Mouse (Mus musculus) midbrain, embryonic 13.5 days (tissue): Measurements from ENCODE around the gene Znrf1. TPM values are rescaled to one million over a fixed set of nuclear protein-coding genes. Genes with fewer than 3 reads are reported as not detected.
A peak's percentile ranks its signal among the peaks of the same experiment; 100 is the strongest.
"Not testable (repeated sequence)": the region's sequence is repeated elsewhere in the genome, so short reads cannot be mapped to it uniquely, and the experiment has no call there.

Experiments used
- ATAC-seq: fragments of 200-750 bp; cut with Nextera tagmentation; 2 replicates; pipeline ENCODE4 v1.8.0; 2017; ENCODE audit warnings: mild to moderate bottlenecking, moderate TSS enrichment, moderate library complexity
- H3K27ac ChIP-seq: fragments of 300-500 bp; sonication (generic); 2 replicates; pipeline ENCODE4 v1.5.1; 2015; ENCODE audit warnings: inconsistent platforms, mild to moderate bottlenecking, moderate library complexity
- H3K27me3 ChIP-seq: fragments of 300-500 bp; sonication (generic); 2 replicates; pipeline ENCODE4 v1.6.1; 2015; ENCODE audit warnings: mild to moderate bottlenecking, inconsistent platforms
- H3K36me3 ChIP-seq: fragments of 300-500 bp; sonication (generic); 2 replicates; pipeline ENCODE4 v1.6.1; 2015; ENCODE audit warnings: mild to moderate bottlenecking, inconsistent platforms
- H3K4me1 ChIP-seq: fragments of 300-500 bp; sonication (generic); replicated peaks from 2 replicates; pipeline ENCODE4 v1.6.1; 2015; ENCODE audit warnings: inconsistent platforms
- H3K4me2 ChIP-seq: fragments of 300-500 bp; sonication (generic); replicated peaks from 2 replicates; pipeline ENCODE4 v1.6.1; 2015; ENCODE audit warnings: moderate library complexity, mild to moderate bottlenecking, inconsistent platforms
- H3K4me3 ChIP-seq: fragments of 300-500 bp; sonication (generic); replicated peaks from 2 replicates; pipeline ENCODE4 v1.5.1; 2015; ENCODE audit warnings: mild to moderate bottlenecking, inconsistent platforms
- H3K9ac ChIP-seq: fragments of 300-500 bp; sonication (generic); replicated peaks from 2 replicates; pipeline ENCODE4 v1.6.1; 2015; ENCODE audit warnings: mild to moderate bottlenecking, inconsistent platforms
- H3K9me3 ChIP-seq: fragments of 300-500 bp; sonication (generic); 2 replicates; pipeline ENCODE4 v1.6.1; 2016; ENCODE audit warnings: mild to moderate bottlenecking, inconsistent platforms
- WGBS: fragments of 180-500 bp; shearing (Covaris S2); methylation state at CpG from one replicate; pipeline ENCODE4 v1.1.7; 2015; 5-methylcytosine and 5-hydroxymethylcytosine counted together
- polyA plus RNA-seq: library from polyadenylated mRNA; unstranded; fragments of >200 nt; fragmentation: Nextera tagmentation; extraction: Ambion mirVana; gene quantifications from 2 replicates; pipeline ENCODE4 v1.2.1, GENCODE M21; 2015

The Znrf1 gene
- polyA plus RNA-seq = 62.4 and 80.7 TPM in 2 replicates

DNA sequence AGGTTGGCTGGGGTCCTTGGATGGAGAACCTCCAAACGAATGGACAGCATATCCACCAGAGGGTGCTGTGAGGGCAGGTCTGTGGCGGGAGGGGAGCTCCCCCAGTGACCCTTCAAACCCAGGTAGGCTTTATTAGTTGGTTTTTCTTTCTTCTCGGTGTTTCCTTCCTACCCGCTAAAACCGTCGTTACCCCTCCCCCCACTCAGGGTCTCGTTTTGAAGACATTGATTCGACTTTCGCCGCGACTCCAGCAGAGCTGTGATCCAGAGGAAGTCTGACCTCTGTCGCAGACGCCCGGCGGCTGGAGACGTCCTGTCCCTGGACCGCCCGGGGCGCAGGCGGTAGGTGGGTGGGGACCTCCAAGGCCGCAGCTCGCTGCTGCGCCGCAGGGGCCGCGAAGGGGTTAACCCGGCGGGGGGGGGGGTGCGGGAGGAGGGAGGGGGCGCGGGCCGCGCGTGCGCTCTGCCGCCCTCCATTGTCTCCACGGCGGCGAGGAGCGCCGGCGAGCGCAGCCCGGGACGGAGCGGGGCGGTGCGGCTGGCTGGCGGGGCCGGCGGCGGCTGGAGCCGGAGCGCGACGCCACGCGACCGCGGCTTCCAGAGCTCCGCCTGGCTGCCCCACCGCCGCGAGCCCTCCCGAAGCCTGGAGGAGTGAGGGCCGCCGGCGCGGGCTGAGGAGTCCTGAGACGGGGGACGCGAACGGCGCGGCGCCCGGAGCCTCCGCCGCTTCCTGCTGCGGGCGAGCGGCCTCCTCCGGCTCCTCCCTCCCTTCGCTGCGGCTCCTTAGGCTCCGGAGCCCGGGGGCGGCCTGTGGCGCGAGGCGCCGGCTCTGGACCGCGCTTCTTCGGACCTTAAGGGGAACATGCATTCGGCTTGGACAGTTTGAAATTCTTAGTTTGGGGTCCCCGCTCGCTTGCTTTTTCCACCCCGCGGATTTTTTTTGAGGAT is at the start of gene Znrf1:
TSS of gene Znrf1 (plus strand) at position 67 of the 947 bp plus-strand sequence.
- Histone ChIP-seq H3K27ac (peak within 1 kb of the TSS; percentile 98), H3K4me1 (peaks cover 44% of the 10 kb centered on the region), H3K4me3 (peak within 1 kb of the TSS; percentile 99), H3K9me3 (no peaks in the 10 kb centered on the region), H3K27me3 (no peaks in the 10 kb centered on the region), H3K9ac (peak within 1 kb of the TSS; percentile 99), H3K36me3 (no peaks in the 10 kb centered on the region), H3K4me2 (peak within 1 kb of the TSS; percentile 99)
- WGBS = under 1% methylated on average over 34 of the region's 100 CpGs
- peak; percentile 92 for ATAC-seq

DNA sequence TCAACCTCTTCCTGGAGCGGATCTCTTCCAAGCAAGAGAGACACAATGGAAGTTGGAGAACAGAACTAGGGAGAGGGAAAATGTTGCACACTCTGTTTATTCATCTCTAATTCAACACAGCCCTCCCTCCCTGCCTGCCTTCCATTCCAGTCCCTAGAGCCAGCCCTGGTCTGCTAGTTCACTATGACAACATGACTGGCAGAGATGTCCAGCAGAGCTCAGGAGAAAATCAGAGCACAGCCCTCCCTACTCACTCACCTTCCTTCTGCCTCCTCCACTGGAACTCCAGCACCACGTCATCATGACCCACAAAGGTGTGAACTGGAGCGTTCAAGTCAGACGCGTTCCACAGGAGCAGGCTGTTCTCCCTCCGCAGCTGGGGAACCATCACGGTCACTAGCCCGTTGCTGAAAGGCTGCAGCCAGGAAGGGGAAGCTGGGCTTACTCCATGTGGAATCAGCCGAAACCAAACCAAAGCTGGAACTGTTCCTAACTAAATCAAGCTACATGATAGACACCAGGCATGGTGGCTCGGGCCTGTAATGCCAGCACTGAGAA is 45.8 kb upstream of the Znrf1 start:
- 83% methylated on average over 10 of the region's 10 CpGs for WGBS
- Histone ChIP-seq H3K36me3 (peaks cover 29% of the 10 kb centered on the region), H3K4me2 (no peak overlapping the region), H3K27ac (peak overlapping the region; percentile 19; the same call in 1 of the 2 replicates), H3K9ac (no peak overlapping the region), H3K9me3 (no peaks in the 10 kb centered on the region), H3K4me3 (no peak overlapping the region), H3K4me1 (no peaks in the 10 kb centered on the region), H3K27me3 (no peaks in the 10 kb centered on the region)
- no peak for ATAC-seq

DNA sequence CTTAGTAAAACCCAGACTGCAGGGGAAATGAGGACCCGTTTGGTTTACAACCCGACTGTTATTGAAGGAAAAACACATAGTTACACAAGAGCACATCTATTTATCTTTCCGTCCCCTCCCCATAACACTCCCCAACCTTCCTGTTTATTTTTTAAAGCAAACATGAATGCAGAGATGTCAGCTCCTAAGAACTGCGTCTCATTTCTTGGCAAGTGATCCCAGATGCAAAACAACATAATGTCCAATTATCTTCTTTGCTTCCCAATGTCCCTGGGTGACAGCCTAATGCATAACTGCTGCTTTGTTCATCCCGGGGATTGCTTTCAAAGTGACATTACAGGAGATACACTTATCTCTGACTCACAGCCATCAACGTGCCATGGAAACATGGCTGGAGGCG is 44.7 kb upstream of the Znrf1 start:
- H3K4me2 ChIP-seq = no peak overlapping the region
- H3K4me3 ChIP-seq = no peak overlapping the region
- no peaks in the 10 kb centered on the region for H3K27me3 ChIP-seq
- peak overlapping the region; percentile 37; the same call in 1 of the 2 replicates for H3K27ac ChIP-seq
- ATAC-seq = no peak
- H3K9ac ChIP-seq = no peak overlapping the region
- no peaks in the 10 kb centered on the region for H3K4me1 ChIP-seq
- WGBS = 80% methylated on average over 7 of the region's 7 CpGs
- peaks cover 30% of the 10 kb centered on the region for H3K36me3 ChIP-seq
- no peaks in the 10 kb centered on the region for H3K9me3 ChIP-seq

- H3K4me3 ChIP-seq = no peak overlapping the region
- H3K9ac ChIP-seq = no peak overlapping the region
- peaks cover 33% of the 10 kb centered on the region for H3K36me3 ChIP-seq
- no peak for ATAC-seq
- H3K4me2 ChIP-seq = no peak overlapping the region
- H3K27me3 ChIP-seq = no peaks in the 10 kb centered on the region
- no peaks in the 10 kb centered on the region for H3K9me3 ChIP-seq
- no peak overlapping the region for H3K27ac ChIP-seq
- no peaks in the 10 kb centered on the region for H3K4me1 ChIP-seq
- 90% methylated on average over 9 of the region's 9 CpGs for WGBS
Observed at GRCm38 (mm10) chr8:111492508-111492907, 43.4 kb upstream of the Znrf1 start.

DNA sequence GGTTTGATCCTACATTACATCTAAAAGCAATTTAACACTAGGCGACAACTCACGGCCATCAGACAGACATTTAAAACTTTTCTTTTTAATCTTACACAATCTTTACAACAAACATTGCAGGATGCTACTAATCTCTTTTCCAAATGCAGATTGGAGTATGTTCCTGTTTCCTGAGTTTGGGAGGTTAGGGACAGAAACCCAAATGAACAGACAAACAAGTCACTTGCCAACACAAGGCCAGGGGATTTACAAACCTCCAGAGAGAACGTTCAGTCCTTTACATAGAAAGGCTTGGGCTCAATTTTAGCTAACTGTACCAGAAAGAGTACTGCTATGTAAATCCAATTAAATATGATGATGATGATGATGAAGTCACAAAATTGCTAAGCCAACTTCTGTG is 42.7 kb upstream of the Znrf1 start:
- Histone ChIP-seq H3K27ac (no peak overlapping the region), H3K36me3 (peaks cover 36% of the 10 kb centered on the region), H3K9ac (no peak overlapping the region), H3K4me2 (no peak overlapping the region), H3K9me3 (no peaks in the 10 kb centered on the region), H3K4me1 (no peaks in the 10 kb centered on the region), H3K4me3 (no peak overlapping the region), H3K27me3 (no peaks in the 10 kb centered on the region)
- 93% methylated on average over 3 of the region's 3 CpGs for WGBS
- ATAC-seq = no peak

GRCm38 (mm10) chr8:111496326-111496725 is 39.6 kb upstream of the Znrf1 start:
- no peak for ATAC-seq
- H3K36me3 ChIP-seq = peaks cover 55% of the 10 kb centered on the region
- H3K27ac ChIP-seq = no peak overlapping the region
- no peaks in the 10 kb centered on the region for H3K4me1 ChIP-seq
- H3K4me3 ChIP-seq = no peak overlapping the region
- no peak overlapping the region for H3K9ac ChIP-seq
- H3K4me2 ChIP-seq = no peak overlapping the region
- no peaks in the 10 kb centered on the region for H3K9me3 ChIP-seq
- WGBS = 86% methylated on average over 7 of the region's 7 CpGs
- no peaks in the 10 kb centered on the region for H3K27me3 ChIP-seq

DNA sequence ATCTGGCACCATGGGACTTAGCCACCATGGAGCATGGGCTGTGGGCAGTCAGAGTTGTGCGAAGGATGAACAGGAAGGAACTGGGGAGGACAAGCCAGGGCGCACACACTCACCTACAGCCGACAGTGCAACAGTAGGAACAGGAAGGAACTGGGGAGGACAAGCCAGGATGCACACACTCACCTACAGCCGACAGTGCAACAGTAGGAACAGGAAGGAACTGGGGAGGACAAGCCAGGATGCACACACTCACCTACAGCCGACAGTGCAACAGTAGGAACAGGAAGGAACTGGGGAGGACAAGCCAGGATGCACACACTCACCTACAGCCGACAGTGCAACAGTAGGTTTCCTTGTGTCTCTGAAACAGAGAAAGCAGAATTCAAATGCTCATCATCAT is 37.6 kb upstream of the Znrf1 start:
- not testable (repeated sequence) for ATAC-seq, H3K4me3 ChIP-seq, H3K4me1 ChIP-seq, H3K27me3 ChIP-seq, H3K9me3 ChIP-seq, H3K27ac ChIP-seq, H3K9ac ChIP-seq, H3K4me2 ChIP-seq
- WGBS = 93% methylated on average over 6 of the region's 6 CpGs
- peaks cover 59% of the 10 kb centered on the region for H3K36me3 ChIP-seq

DNA sequence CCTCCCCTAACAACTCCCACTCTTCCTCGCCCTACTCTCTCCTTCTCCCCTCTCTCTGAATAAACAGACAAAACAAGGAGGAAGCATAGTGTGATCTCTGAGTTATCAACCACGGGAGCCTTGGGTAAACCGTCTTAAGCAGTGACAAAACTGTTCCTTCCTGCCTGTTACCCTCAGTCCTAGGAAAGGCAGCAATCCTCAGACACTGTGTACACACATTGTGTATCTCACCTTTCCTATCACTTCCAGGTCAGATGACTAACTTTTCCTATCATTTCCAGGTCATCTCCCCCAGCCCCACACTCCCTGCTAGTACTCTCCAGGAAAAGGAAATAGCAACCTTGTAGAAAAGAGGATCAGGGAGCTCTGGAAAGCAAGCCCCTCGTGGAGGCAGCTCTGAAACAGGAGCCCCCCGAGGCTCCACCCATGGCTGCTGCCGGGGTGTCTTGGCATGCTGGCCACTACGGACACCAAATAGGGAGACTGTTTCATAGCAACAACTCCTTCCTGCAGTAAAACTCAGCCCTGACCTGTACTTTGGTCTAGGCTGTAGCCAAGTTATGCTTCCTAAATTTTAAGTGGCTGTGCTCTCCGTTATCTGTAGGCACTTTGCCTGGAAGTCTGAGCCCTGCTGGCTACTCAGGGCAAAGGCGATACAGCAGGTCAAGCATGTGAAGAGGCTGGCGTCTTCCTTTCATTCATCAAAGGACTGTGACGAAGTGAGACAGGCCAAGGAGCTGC is 34.0 kb upstream of the Znrf1 start:
- 73% methylated on average over 11 of the region's 11 CpGs for WGBS

DNA sequence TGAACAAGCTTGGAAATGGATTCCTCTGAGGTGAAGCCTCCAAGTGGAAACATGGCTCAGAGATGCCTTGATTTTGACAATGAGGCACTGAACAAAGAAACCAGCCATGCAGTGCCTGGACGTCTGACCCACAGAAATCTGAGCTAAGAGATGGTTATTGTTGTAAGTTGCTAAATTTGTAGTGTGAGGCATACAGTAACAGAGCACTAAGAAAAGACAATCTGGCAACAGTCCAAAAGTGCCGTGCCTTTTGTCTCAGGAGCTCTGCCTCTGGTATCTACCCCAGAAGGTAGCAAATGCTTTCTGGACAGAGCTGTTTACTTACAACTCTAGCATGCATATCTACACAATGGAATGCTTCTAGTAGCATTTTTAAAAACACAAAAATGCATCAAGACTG is 27.3 kb upstream of the Znrf1 start:
- ATAC-seq = no peak
- Histone ChIP-seq H3K9me3 (no peaks in the 10 kb centered on the region), H3K27ac (no peak overlapping the region)

More for the DNA sequence above, 34.0 kb upstream of the Znrf1 start:
- Histone ChIP-seq H3K4me1 (no peaks in the 10 kb centered on the region), H3K27me3 (no peaks in the 10 kb centered on the region), H3K4me2 (no peak overlapping the region), H3K36me3 (peaks cover 44% of the 10 kb centered on the region), H3K27ac (no peak overlapping the region), H3K4me3 (no peak overlapping the region), H3K9ac (no peak overlapping the region), H3K9me3 (no peaks in the 10 kb centered on the region)
- no peak for ATAC-seq

DNA sequence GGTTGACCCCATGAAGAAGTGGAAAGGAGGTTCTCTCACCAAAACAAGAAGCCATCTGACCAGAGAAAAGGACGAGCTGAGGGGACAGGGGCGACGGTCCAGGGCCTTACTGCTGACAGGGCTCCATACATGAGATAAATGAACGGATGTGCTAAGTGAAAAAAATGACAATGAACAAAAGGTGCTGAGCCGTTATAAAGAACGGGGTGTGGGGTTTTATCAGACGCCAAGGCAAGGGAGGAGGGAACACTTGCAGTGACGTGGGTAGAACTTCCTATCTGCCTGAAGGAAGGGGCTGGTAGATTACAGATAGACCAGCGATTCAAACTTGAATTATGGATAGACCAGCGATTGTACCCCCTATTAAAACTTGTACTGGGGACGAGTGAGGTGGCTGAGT is 26.6 kb upstream of the Znrf1 start:
- Histone ChIP-seq H3K4me2 (no peak overlapping the region), H3K4me1 (peaks cover 9% of the 10 kb centered on the region), H3K27me3 (no peaks in the 10 kb centered on the region), H3K4me3 (no peak overlapping the region), H3K36me3 (peaks cover 1% of the 10 kb centered on the region), H3K27ac (no peak overlapping the region), H3K9me3 (no peaks in the 10 kb centered on the region), H3K9ac (no peak overlapping the region)
- no peak for ATAC-seq
- WGBS = 90% methylated on average over 11 of the region's 11 CpGs

More for the DNA sequence above, 27.3 kb upstream of the Znrf1 start:
- no peak overlapping the region for H3K9ac ChIP-seq
- H3K4me2 ChIP-seq = no peak overlapping the region
- H3K36me3 ChIP-seq = peaks cover 8% of the 10 kb centered on the region
- 34% methylated on average over 2 of the region's 2 CpGs for WGBS
- H3K4me3 ChIP-seq = no peak overlapping the region
- H3K4me1 ChIP-seq = peaks cover 9% of the 10 kb centered on the region
- no peaks in the 10 kb centered on the region for H3K27me3 ChIP-seq

- Histone ChIP-seq H3K4me3 (no peak overlapping the region), H3K4me1 (peaks cover 9% of the 10 kb centered on the region), H3K9me3 (no peaks in the 10 kb centered on the region), H3K9ac (no peak overlapping the region), H3K27me3 (no peaks in the 10 kb centered on the region), H3K36me3 (no peaks in the 10 kb centered on the region), H3K4me2 (no peak overlapping the region), H3K27ac (no peak overlapping the region)
- ATAC-seq = no peak
- WGBS = 76% methylated on average over 4 of the region's 4 CpGs
Observed at GRCm38 (mm10) chr8:111510401-111510800, 25.5 kb upstream of the Znrf1 start.

GRCm38 (mm10) chr8:111512941-111513340 is 23.0 kb upstream of the Znrf1 start:
- Histone ChIP-seq H3K4me3 (no peak overlapping the region), H3K27me3 (no peaks in the 10 kb centered on the region), H3K9me3 (no peaks in the 10 kb centered on the region), H3K4me1 (peaks cover 9% of the 10 kb centered on the region), H3K9ac (no peak overlapping the region), H3K36me3 (no peaks in the 10 kb centered on the region), H3K27ac (no peak overlapping the region), H3K4me2 (no peak overlapping the region)
- no peak for ATAC-seq
- 73% methylated on average over 7 of the region's 7 CpGs for WGBS
